Mouse (Mus musculus): ENCODE results near the gene H2-T3.
"Not testable (repeated sequence)": the region's sequence is repeated elsewhere in the genome, so short reads cannot be mapped to it uniquely, and the experiment has no call there.

The H2-T3 gene

GRCm38 (mm10) chr17:36176132-36176531 lies 14.0 kb downstream of the H2-T3 start:
- not testable (repeated sequence) for DNase-seq

GRCm38 (mm10) chr17:36170287-36170814 lies 19.7 kb downstream of the H2-T3 start:
- no peak for DNase-seq

- no peak for DNase-seq
Measured at GRCm38 (mm10) chr17:36169753-36170152, 20.3 kb downstream of the H2-T3 start.

DNA sequence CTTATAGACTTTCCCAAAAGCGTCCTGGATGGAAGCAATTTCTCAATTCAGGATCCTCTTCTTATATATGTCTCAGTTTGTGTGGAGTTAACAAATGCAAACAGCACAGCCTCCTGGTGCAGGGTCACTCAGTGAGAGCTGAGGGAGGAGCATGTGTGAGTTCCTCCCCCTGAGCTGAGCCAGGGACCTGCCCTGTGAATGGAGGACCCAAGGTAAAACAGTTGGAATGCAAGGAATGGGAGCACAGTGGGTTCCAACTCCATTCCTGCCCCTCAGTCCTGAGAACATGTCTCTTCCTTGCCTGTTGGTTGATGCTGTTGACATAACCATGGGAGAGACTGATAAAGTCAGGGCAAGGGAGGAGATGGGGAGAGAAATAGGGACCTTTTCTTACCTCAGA lies 21.0 kb downstream of the H2-T3 start:
- not testable (repeated sequence) for DNase-seq

DNA sequence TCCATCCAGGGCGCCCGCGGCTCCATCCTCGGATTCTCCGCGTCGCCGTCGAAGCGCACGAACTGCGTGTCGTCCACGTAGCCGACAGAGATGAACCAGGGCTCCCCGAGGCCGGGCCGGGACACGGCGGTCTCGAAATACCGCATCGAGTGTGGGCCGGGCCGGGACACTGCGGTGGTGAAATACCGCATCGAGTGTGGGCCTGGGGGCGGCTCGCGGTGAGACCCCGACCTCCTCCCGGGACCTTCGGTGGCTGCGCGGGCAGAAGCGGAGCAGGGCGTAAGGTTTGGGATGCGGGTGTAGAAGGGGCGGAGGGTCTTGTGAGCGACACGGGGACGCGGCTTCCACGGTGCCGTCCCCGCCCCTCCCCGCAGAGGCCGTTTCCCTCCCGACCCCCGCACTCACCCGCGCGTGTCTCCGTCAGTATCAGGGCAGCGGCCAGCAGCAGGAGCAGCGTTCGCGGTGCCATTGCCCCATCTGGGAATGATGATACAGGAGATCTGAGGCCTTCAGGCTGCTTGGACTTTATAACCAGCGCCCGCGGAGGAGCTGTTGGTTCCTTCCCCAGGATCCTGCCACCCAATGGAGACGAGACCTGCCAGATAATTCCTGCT lies 21.9 kb downstream of the H2-T3 start, which contains the start of gene Gm8909:
Gm8909 (minus strand) TSS at position 499 of the 614 bp plus-strand sequence.
- no peak for DNase-seq

GRCm38 (mm10) chr17:36167306-36168038 lies 22.6 kb downstream of the H2-T3 start:
- DNase-seq = no peak

DNA sequence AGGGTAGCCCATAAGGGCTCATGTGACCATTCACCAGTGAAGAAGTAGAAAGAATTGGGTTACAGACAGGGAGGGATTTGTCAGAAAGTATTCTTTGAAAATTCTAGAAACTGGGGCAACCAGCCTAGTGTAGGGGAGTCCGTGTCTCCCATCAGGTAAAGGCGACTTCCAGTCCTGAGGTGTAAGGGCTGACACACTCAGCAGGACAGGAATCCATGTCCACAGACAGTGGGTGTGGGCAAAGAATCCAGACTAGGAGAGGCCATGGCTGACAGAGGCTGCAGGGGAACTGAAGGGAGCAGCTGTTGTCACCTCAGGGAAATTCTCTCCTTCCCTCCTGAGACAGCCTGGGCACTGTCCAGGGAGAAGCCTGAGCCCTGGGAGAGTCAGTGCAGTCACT lies 23.2 kb downstream of the H2-T3 start:
- DNase-seq = not testable (repeated sequence)

GRCm38 (mm10) chr17:36161129-36162051 lies 28.7 kb downstream of the H2-T3 start:
- DNase-seq = no peak

DNA sequence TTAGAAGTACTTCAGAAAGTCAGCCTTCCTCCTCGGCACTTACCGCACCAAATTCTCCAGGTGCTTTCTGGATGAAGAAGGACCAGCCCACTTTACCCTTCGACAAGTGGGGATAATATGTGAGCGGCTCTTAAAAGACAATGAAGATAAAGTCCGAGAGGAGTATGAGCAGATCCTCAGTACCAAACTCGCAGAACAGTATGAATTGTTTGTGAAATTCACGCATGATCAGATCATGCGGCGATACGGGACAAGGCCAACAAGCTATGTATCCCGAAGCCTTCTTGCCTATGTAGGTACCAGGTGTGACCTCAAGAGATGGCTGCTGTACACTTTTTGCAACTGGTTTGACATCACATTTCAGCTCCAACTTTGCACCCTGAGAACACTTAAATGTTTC lies 31.8 kb downstream of the H2-T3 start:
- DNase-seq = not testable (repeated sequence)

GRCm38 (mm10) chr17:36157782-36158181 lies 32.3 kb downstream of the H2-T3 start:
- DNase-seq = not testable (repeated sequence)

GRCm38 (mm10) chr17:36154271-36155149 lies 35.6 kb downstream of the H2-T3 start:
- DNase-seq = no peak

DNA sequence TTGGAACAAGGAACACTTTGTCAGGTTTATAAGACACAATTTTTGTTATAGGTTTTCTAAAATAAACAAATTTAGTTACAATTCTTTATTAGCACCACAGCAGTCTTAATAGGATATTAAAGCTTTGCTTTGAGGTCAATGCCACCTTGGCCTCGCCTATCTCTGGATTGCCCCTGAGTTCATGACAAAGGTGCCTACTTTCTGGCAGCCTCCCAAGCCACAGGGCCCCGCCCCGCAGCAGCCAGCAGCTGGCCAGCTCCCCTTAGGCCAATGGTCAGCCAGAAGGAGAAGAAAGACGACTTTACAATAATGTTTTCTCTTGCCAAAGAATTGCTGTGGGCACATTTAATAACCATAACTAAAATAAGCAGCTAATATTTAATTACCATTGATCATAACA lies 38.9 kb downstream of the H2-T3 start:
- DNase-seq = not testable (repeated sequence)

- not testable (repeated sequence) for DNase-seq
Measured at GRCm38 (mm10) chr17:36148468-36148867, 41.6 kb downstream of the H2-T3 start.

DNA sequence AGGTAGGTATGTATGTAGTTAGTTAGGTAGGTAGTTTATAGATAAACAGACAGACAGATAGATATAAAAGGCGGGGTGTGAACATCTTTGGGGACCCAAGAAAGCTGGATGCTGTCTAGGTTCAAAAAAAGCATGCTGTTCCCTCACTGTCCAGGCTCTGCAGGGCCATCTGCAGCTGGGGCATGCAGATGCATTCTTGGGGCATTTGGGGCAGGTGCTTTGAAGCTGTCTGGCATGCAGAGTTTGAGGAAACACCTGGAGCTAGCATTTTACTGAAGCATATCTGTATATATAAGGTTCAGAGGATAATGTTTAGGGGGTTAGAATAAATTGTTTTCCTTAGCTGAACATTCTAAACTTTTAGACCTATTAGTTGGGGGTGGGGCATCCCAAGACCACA lies 43.1 kb downstream of the H2-T3 start:
- not testable (repeated sequence) for DNase-seq

DNA sequence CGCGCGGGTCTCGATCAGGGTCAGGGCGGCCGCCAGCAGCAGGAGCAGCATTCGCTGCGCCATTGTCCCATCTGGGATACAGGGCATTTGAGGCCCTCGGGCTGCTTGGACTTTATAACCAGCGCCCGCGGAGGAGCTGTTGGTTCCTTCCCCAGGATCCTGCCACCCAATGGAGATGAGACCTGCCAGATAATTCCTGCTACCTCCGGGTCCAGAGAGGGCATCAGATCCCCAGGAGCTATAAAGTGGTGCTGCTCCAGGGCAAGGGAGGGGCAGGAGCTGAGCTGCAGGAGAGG lies 44.3 kb downstream of the H2-T3 start:
- not testable (repeated sequence) for DNase-seq

DNA sequence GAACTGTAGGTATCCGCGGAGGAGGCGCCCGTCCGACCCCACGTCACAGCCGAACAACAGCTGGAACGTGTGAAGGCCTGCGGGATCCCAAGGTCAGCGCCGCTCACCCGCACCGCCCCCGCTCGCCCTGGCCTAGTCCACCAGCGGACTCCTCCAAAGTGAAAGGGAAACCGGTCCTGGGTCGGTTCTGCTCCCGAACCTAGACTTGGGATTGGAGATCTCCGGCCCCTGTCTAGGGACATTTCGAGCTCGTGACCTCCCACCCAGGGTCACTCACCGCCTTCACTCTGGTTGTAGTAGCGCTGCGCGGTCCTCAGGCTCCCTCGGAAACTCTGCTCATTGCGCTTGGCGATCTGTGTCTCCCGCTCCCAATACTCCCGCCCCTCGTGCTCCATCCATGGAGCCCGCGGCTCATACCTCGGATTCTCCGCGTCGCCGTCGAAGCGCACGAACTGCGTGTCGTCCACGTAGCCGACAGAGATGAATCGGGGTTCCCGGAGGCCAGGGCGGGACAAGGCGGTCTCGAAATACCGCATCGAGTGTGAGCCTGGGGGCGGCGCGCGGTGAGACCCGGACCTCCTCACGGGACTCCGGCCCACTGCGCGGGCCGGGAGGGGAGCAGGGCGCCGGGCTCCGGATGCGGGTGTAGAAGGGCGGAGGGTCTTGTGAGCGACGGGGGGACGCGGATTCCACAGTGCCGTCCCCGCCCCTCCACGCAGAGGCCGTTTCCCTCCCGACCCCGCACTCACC lies 44.8 kb downstream of the H2-T3 start:
- DNase-seq = no peak

DNA sequence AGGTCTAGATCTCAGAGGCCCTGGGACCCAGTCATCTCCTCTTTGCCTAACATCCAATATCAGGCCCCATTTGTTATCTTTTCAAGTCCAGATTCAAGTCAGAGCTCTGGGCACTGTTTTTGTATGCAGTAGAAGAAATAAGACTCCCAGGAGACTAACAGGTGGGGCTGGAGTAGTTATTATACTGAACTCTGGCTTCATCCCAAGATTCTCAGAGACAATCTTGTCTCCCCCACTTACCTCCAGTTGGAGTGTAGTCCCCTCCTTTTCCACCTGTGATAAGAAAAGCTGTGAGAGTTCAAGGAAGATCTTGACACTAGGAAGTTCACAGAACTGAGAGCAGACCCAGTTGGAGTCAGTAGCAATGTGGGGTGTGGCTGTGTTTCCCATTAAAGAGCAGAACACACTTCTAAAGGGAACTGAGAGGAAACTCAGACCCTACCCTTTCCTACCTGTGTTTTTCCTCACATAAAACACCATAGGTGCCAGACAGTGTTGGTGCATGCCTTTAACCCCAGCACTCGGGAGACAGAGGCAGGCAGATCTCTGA lies 53.7 kb downstream of the H2-T3 start:
- DNase-seq = not testable (repeated sequence)

Data from cerebellum, adult 18-20 months (tissue).